Mouse (Mus musculus) spleen, adult 12 weeks (tissue): ENCODE measurements at regions not wholly inside any gene's neighbourhood (a gene's known extent, or its start where the extent isn't known, plus 50 kb on each side); places are given as distances from the start of the nearest gene placed in this dataset.
"Not testable (repeated sequence)": the region's sequence is repeated elsewhere in the genome, so short reads cannot be mapped to it uniquely, and the experiment has no call there.

ENCODE experiments used
- DNase-seq: peaks from one replicate; pipeline ENCODE4 v3.0.0; 2022; ENCODE audit warnings: low spot score

DNA sequence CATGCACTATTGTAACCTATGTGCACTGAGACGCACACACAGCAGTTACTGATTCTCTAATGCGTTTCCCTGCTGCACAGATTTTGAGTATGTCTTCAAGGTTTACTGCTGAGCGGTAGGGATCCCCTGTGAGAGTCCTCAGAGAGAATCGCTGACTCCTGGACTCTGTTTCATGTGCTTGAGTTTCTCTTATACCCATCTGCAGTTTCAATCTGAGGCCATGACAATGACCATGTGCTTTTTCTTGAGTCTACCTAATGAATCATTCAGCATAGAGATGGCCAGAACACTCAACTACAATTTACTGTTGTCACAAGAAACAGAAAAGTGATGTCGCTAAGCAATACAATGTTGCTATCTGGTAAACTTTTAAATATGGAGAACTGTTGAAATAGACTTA is 110.8 kb upstream of the Gm5148 start:
- no peak for DNase-seq

GRCm38 (mm10) chr3:37834626-37835025 is 110.3 kb upstream of the Gm5148 start:
- DNase-seq = no peak

DNA sequence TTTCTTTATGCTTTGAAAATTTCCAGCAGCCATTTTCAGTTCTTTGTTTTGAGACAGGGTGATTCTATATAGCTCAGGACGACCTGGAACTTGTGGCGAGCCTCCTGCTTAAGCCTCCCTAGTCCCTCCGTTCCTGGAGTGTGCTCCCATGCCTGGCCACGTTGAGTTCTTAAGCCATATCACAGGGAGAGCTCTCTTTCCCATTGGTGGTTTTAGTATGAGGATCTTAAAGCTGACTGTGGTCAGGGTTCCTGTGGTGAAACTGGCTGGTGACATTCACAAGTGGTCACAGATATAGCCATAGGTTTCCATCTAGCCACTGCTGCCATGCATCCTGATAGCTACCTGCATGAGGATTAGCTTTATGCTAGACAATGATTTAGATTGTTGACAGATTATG is 109.1 kb upstream of the Gm5148 start:
- no peak for DNase-seq

- DNase-seq = no peak
Observed at GRCm38 (mm10) chr3:37827546-37827945, 103.3 kb upstream of the Gm5148 start.

DNA sequence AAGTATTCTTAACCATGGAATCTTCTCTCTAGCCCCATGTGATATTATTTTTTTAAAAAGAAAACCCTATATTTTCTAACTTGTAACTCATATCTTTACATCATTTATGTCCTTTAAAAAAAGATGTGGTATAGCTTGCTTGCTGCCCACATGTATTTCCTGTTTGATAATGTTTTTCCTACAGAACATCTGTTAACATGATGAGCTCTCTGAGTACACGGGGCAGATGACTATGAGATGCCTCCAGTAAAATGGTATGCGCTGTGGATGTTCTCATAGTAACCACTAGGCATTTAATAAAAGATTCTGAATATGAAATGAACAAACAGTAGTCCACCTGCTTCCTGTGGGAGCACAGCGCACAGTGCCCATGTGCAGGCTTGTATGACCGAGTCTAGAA is 101.3 kb upstream of the Gm5148 start:
- DNase-seq = no peak

DNA sequence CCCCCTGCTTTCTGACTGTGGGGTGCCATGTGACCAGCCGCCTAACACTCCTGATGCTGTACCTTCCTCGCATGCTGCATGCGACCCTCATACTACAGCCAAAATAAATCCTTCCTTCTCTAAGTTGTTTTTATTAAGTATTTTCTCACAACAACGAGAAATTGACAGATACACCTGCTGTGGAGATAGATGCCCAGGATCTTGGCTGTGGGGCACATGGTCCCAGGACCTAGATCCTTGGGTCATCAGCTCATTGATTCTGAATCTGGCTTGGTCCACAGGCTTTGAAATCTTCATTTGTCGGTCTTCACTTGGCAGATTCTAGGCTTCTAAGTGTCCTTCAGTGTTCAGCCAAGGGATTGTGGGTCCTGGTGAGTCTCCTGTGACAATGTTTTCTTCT is 100.4 kb upstream of the Gm5148 start:
- DNase-seq = no peak

- no peak for DNase-seq
Observed at GRCm38 (mm10) chr3:37819503-37819902, 95.2 kb upstream of the Gm5148 start.

- no peak for DNase-seq
Observed at GRCm38 (mm10) chr3:37817434-37817805, 93.1 kb upstream of the Gm5148 start.

- DNase-seq = no peak
Observed at GRCm38 (mm10) chr3:37816781-37817433, 92.6 kb upstream of the Gm5148 start.

DNA sequence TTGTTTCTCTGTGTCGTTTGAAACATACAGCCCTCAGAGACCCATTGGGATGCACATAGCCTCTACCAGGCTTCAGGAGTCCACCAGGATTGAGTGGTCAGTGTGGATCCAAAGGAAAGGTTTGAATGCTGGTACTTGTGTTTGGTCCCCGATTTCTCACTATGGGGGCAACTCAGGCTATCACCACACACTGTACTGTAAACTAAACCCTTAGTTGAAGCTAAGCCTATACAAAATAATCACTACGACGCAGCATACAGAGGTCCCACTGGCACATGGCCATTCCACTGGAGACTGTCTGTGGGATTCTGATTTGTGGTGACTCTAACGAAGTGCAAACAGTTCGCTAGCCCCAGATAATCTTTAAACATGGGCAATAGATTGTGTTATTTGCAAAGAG is 91.5 kb upstream of the Gm5148 start:
- DNase-seq = no peak

DNA sequence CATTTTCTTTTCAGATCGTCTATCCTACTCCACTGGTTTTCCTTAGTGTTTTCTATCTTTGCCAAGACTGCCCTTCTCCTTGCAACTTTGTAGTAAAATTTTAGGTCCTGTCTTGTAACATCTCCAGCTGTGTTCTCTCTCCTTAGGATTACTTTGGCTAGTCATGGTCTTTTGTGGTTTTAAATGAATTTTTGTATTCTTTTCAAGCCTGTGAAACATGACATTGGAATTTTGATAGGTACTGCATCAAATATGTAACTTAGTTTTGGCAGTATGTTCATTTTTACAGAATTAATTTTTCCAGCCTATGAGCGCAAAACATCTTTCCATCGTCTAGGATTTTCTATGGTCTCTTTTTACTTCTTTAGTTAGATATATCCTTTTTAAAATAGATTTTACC is 88.6 kb upstream of the Gm5148 start:
- DNase-seq = no peak

- no peak for DNase-seq
Observed at GRCm38 (mm10) chr3:37811429-37811828, 87.1 kb upstream of the Gm5148 start.

DNA sequence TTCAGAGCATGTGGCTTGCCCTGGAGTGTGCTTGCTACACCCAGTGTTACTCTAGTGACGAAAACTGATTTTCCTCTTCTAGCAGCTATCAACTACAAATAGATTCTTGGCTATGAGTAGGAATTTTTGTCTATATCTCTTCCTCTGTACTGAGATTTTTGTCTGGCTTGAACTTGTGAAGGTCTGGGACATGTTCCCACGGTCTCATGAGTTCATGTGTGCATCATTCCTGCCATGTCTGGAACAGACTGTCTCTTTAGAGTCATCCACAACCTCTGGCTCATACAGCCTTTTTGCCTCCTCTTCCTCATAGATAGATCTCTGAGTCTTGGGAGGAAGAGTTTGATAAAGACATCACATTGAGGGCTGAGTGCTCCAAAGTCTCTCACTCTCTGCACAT is 86.5 kb upstream of the Gm5148 start:
- no peak for DNase-seq

DNA sequence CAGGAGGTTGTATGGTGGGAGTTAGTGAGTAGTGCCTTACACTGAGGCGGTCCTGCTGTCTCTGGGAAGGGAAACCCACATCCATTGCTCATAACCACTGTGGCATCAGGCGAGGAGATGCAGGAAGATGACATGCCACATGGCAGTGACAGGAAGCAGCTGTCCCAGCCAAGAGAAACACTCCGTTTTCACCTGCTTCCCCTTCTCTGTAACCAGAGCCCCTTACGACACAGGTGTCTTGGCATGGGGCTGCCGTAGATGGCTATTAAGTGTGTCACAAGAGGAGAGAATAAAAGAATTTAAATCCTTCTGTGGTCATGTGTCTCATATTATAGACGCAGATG is 81.5 kb upstream of the Gm5148 start:
- DNase-seq = no peak

DNA sequence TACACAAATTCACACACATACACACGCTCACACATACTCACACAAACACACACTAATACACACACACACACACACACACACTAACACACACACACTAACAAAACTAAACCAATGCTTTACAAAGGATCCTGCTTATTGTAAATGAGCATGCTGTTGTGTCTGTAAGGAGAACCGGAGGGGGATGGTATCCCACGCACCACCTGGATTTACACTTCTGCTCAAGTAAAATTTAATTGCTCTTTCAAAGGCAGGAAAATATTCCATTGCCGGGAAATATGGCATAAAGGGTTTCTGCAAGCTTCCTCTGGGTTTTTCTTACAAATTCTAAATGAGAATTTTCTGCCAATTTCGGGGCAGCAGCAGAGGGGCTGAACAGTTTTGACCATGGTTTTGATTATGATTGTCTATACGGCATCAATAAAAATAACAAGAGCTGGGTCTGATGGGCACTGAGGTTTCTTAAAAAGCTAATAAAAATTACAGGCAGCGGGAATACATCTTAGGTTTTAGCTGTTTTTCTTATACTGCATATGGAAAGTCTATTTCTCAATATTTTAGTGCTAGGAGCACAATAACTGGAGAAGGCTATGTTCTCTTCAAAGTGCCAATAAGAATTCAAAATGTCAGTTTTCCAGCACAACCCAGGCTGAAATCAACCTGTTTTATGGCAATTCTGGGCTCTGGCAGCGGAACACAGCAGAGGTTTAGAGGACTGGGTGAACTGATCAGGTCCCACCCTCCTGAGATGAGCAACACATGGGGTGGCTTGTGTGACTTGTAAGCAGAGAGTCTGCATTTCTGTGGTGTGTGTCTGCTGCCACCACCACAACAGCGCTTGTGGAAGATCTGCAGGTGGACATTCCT is 80.9 kb upstream of the Gm5148 start:
- DNase-seq = no peak

- no peak for DNase-seq
Observed at GRCm38 (mm10) chr3:37804261-37804660, 80.0 kb upstream of the Gm5148 start.

DNA sequence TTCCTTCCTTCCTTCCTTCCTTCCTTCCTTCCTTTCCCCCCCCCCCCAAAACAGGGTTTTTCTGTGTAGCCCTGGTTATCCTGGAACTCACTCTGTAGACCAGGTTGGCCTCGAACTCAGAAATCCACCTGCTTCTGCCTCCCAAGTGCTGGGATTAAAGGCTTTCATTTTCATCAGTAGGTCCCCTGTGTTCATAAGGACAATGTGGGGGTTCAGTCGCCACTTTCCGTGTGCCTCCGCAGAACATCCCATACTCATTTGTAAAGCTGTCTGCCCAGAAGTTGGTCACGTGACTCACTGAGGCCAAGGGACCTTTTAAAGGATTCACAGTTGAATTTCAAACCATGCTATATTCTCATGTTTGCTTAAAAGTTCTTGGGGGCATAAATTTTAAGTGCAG is 79.5 kb upstream of the Gm5148 start:
- not testable (repeated sequence) for DNase-seq

GRCm38 (mm10) chr3:37801551-37801950 is 77.3 kb upstream of the Gm5148 start:
- no peak for DNase-seq

GRCm38 (mm10) chr3:37799809-37800208 is 75.5 kb upstream of the Gm5148 start:
- no peak for DNase-seq

GRCm38 (mm10) chr3:37789711-37790110 is 65.4 kb upstream of the Gm5148 start:
- no peak for DNase-seq

GRCm38 (mm10) chr3:37789143-37789697 is 64.9 kb upstream of the Gm5148 start:
- no peak for DNase-seq

DNA sequence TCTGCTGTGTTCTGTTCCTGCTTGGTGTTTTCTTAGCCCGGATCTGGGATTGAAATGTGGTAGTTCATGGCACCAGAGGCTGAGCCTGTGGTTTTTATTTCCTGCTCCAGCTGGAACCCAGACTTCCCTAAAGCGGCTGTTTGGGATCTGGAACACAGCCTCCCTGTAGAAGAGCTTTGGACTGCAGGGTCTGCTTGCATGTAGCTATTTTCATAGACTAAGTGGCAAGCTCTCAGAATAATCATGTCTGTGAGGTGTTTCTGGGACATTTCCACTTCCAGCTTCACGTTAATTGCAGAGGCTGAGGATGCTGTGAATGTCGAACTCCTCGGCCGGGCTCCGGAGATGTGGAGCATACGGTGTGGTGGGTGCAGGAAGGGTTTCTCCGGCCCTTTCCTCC is 64.1 kb upstream of the Gm5148 start:
- no peak for DNase-seq

DNA sequence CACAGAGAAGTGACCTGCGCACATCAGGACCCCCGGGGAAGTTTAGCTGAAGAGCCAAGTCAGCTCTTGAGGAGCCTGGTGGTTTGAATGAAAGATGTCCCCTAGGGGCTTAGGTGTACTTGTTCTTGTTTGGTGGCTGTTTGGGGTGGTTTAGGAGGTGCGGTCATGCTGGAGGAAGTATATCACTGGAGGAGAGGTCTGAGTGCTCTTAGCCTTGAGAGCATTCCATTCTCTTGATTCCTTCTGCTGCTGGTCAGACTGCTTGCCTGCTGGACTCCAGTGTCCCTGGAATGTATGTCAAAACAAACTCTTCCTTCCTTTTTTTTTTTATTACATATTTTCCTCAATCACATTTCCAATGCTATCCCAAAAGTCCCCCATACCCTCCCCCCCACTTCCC is 62.5 kb upstream of the Gm5148 start:
- DNase-seq = no peak

- no peak for DNase-seq
Observed at GRCm38 (mm10) chr3:37781086-37781485, 56.8 kb upstream of the Gm5148 start.
